Mouse (Mus musculus): ENCODE data around the gene Stx19. TPM values are rescaled to one million over a fixed set of nuclear protein-coding genes. Genes with fewer than 3 reads are reported as not detected.

Stx19 gene
- polyA plus RNA-seq, 1 experiment from 2014 or later, result 5.6 TPM

DNA sequence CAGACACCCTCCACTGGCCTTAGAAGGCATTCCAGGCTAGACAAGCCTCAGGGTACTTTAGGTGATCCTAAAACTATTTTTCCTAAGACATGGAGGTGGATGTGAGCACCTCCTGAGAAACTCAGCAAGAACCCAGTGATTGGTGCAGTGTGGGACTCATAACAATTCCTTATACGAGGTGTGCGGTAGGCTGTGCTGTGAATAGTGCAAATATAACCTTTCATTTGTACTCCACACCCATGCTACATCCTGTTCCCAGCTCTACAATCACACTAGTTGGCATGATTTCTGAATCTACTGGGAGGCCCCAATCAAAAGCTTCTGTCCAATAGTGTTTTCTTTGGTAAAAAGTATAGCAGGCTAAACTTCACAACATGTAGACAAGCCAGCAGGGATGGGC lies 17.6 kb downstream of the Stx19 start:
- Histone ChIP-seq H3K9me3 (ENCODE audit: control insufficient read depth, low read depth, low read length) (no peaks in the 10 kb centered on the region), H3K4me3 (ENCODE audit: low read depth, low read length) (no peak overlapping the region), H3K36me3 (ENCODE audit: control insufficient read depth, insufficient read depth, low read length) (no peaks in the 10 kb centered on the region), H3K4me1 (ENCODE audit: control insufficient read depth, insufficient read depth, low read length) (no peaks in the 10 kb centered on the region), H3K4me2 (replicated peaks; ENCODE audit: low read depth, low read length) (no peak overlapping the region), H3K27me3 (ENCODE audit: control insufficient read depth, insufficient read depth, low read length) (no peaks in the 10 kb centered on the region), H3K9ac (replicated peaks; ENCODE audit: low read depth, low read length) (no peak overlapping the region), H3K27ac (ENCODE audit: low read length) (no peak overlapping the region)
- no peak for ATAC-seq (ENCODE audit: insufficient number of reproducible peaks, insufficient read depth, low FRiP score, low read depth)
- 91% methylated on average over 2 of the region's 2 CpGs for WGBS

DNA sequence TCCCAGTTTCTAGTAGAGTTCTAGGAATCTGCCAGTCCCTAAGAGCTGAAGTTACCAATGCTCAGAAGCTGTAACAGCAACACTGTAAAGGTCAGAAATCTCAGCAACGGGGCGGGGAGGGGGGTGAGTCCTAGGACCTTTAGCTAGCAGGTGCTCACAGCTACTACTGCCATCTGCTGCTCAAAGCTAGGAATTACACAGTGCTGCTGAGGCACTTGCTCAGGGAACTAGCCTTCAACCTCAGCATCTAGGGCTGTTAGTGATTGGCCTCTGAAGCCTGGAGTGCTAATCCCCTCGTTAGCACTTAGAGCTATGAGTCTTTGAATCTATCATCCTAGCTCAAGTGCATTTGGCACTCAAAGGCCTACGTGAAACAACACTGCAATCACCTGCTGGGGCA lies 18.0 kb downstream of the Stx19 start:
- Histone ChIP-seq H3K4me1 (ENCODE audit: control insufficient read depth, insufficient read depth, low read length) (no peaks in the 10 kb centered on the region), H3K4me2 (replicated peaks; ENCODE audit: low read depth, low read length) (no peak overlapping the region), H3K27me3 (ENCODE audit: control insufficient read depth, insufficient read depth, low read length) (no peaks in the 10 kb centered on the region), H3K27ac (ENCODE audit: low read length) (no peak overlapping the region), H3K4me3 (ENCODE audit: low read depth, low read length) (no peak overlapping the region), H3K9ac (replicated peaks; ENCODE audit: low read depth, low read length) (no peak overlapping the region), H3K36me3 (ENCODE audit: control insufficient read depth, insufficient read depth, low read length) (no peaks in the 10 kb centered on the region), H3K9me3 (ENCODE audit: control insufficient read depth, low read depth, low read length) (no peaks in the 10 kb centered on the region)
- WGBS, result 11% methylated on average over 4 of the region's 4 CpGs
- ATAC-seq (ENCODE audit: insufficient number of reproducible peaks, insufficient read depth, low FRiP score, low read depth), result 0 out of 2 replicates have a peak, but pooled peaks have one; percentile 46

DNA sequence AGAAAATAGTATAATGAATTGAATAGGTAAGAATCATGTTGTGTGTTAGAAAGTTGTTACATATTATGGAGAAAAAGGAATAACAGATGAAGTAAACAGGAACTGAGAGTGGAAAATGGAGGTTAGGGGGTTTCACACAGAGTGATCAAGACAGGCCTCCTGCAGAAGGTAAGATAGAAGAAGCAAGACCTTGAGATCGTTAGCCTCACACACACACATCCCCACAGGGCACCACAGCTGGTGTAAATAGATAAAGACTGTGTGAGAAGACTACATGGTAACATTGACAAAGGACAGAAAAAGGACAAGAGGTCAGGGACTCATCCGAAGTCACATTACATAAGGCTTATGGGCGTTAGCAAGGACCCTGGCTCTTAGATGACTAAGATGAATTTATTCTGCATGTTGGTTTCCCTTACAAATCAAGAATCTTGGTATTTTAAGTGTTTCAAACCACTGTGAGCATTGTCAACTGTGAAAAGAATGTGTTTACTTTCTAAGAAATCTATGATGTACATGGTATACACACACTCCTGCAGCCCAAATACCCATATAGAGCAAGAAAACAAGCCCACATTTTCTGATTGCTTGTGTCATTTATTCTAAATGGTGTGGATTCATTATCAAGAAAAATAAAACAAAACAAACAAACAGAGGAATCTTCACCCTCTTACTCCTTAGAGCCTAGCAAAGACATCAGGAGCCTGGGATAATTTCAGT lies 19.7 kb downstream of the Stx19 start:
- H3K36me3 ChIP-seq (ENCODE audit: control insufficient read depth, insufficient read depth, low read length), result no peaks in the 10 kb centered on the region
- 31% methylated on average over 3 of the region's 3 CpGs for WGBS
- no peak overlapping the region for H3K27ac ChIP-seq (ENCODE audit: low read length)
- H3K9ac ChIP-seq (replicated peaks; ENCODE audit: low read depth, low read length), result no peak overlapping the region
- H3K4me1 ChIP-seq (ENCODE audit: control insufficient read depth, insufficient read depth, low read length), result no peaks in the 10 kb centered on the region
- no peaks in the 10 kb centered on the region for H3K27me3 ChIP-seq (ENCODE audit: control insufficient read depth, insufficient read depth, low read length)
- H3K9me3 ChIP-seq (ENCODE audit: control insufficient read depth, low read depth, low read length), result no peaks in the 10 kb centered on the region
- no peak overlapping the region for H3K4me3 ChIP-seq (ENCODE audit: low read depth, low read length)
- ATAC-seq (ENCODE audit: insufficient number of reproducible peaks, insufficient read depth, low FRiP score, low read depth), result no peak
- H3K4me2 ChIP-seq (replicated peaks; ENCODE audit: low read depth, low read length), result no peak overlapping the region

DNA sequence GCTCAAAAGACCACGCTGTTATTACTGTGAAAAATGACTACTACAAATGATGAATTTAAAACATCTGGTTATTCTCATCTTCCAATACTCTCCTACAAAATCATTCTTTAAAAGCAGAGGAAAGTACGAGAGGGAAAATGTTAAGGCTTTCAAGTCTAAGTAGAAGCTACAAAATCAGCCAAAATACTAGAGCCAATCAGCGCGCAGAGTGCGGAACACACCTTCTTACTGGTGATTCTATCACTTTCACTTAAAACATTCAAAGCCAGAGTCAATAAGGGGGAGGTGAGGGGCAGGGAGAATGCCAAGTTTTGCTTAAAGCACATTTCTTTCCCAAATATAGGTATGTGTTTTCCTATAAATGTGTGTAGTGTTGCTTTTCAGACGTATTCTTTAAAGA lies 30.9 kb downstream of the Stx19 start:
- Histone ChIP-seq H3K4me1 (ENCODE audit: control insufficient read depth, insufficient read depth, low read length) (peaks cover 8% of the 10 kb centered on the region; the same call in 1 of the 2 replicates), H3K27ac (ENCODE audit: low read length) (no peak overlapping the region), H3K9ac (replicated peaks; ENCODE audit: low read depth, low read length) (no peak overlapping the region), H3K27me3 (ENCODE audit: control insufficient read depth, insufficient read depth, low read length) (no peaks in the 10 kb centered on the region), H3K4me3 (ENCODE audit: low read depth, low read length) (peak overlapping the region; percentile 81; the same call in 1 of the 2 replicates), H3K4me2 (replicated peaks; ENCODE audit: low read depth, low read length) (peak overlapping the region; percentile 72), H3K9me3 (ENCODE audit: control insufficient read depth, low read depth, low read length) (no peaks in the 10 kb centered on the region), H3K36me3 (ENCODE audit: control insufficient read depth, insufficient read depth, low read length) (no peaks in the 10 kb centered on the region)
- 61% methylated on average over 6 of the region's 6 CpGs for WGBS
- no peak for ATAC-seq (ENCODE audit: insufficient number of reproducible peaks, insufficient read depth, low FRiP score, low read depth)

DNA sequence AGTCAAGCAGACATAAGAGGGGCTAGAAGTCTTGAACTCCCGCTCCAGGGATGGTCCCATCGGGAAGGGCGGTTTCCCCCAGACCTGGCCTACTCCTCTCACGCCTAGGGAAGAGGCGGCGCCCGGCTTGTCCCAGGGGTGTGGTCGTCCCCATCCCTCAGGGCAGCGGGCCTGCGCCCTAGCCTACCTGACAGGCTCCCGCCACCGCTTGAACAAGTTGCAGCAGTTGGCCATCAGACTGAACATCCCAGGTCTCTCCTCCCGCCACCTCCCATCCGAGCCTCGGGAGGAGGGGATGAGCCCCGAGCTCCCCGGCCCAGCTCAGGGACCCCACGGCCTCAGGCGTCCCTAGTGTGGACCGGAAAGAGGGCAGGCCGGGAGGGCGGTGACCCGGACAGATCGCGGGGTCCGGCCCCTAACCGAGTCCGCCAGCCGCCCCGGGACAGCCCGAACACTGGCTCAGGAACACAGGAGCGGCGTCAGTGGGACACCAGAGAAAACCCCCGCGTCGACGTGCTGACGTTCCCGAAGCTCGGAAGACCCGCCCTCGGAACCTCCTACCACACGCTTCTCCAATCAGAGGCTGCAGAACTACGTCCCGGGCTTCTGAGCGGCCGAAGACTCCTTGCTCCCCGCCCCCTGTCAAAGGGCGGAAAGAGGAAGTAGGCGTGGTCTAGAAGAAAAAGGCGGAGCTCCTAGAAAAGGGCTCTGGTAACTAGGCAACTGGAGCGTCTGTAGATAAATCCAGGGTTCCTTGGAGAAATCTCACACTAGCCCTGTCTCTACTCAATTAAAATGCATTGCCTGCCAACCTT lies 32.2 kb downstream of the Stx19 start, which contains the start of gene Arl13b:
TSS of gene Arl13b (minus strand) at position 543 of the 815 bp plus-strand sequence.
- ATAC-seq (ENCODE audit: insufficient number of reproducible peaks, insufficient read depth, low FRiP score, low read depth), result peak; percentile 100
- Histone ChIP-seq H3K27ac (ENCODE audit: low read length) (peak within 1 kb of the TSS; percentile 76), H3K4me3 (ENCODE audit: low read depth, low read length) (peak within 1 kb of the TSS; percentile 81), H3K36me3 (ENCODE audit: control insufficient read depth, insufficient read depth, low read length) (no peaks in the 10 kb centered on the region), H3K9ac (replicated peaks; ENCODE audit: low read depth, low read length) (peak within 1 kb of the TSS; percentile 55), H3K4me2 (replicated peaks; ENCODE audit: low read depth, low read length) (peak within 1 kb of the TSS; percentile 72), H3K9me3 (ENCODE audit: control insufficient read depth, low read depth, low read length) (no peaks in the 10 kb centered on the region), H3K4me1 (ENCODE audit: control insufficient read depth, insufficient read depth, low read length) (peaks cover 8% of the 10 kb centered on the region; the same call in 1 of the 2 replicates), H3K27me3 (ENCODE audit: control insufficient read depth, insufficient read depth, low read length) (no peaks in the 10 kb centered on the region)
- WGBS, result under 1% methylated on average over 52 of the region's 52 CpGs

DNA sequence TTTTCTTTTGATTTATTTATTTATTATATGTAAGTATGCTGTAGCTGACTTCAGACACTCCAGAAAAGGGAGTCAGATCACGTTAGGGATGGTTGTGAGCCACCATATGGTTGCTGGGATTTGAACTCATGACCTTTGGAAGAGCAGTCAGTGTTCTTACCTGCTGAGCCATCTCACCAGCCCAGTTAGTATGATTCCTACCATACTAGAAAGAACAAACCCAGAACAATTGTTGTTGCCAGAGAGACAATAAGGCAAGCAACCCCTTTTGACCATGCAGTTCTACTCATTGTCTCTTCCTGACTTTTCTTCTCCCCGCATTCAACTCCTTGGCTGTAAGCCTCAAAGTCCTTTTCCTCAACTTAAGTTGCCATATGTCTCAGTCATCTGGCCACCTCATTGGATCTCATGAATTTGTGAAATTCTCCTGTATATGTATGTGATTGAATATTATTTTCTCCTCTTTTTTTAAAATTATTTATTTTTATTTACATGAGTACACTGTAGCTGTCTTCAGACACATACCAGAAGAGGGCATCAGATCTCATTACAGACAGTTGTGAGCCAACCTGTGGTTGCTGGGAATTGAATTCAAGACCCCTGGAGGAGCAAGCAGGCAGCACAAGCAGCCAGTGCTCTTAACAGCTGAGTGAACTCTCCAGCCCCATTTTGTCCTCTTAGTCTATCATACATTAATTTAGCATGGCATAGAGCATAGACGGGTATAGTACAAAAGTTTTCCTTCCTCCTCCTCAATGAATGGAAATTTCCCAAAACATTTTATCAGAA lies 38.2 kb downstream of the Stx19 start:
- H3K27me3 ChIP-seq (ENCODE audit: control insufficient read depth, insufficient read depth, low read length), result no peaks in the 10 kb centered on the region
- no peaks in the 10 kb centered on the region for H3K36me3 ChIP-seq (ENCODE audit: control insufficient read depth, insufficient read depth, low read length)
- no peaks in the 10 kb centered on the region for H3K9me3 ChIP-seq (ENCODE audit: control insufficient read depth, low read depth, low read length)
- 83% methylated on average over 3 of the region's 3 CpGs for WGBS
- H3K4me2 ChIP-seq (replicated peaks; ENCODE audit: low read depth, low read length), result no peak overlapping the region
- H3K4me3 ChIP-seq (ENCODE audit: low read depth, low read length), result no peak overlapping the region
- H3K4me1 ChIP-seq (ENCODE audit: control insufficient read depth, insufficient read depth, low read length), result no peaks in the 10 kb centered on the region
- no peak for ATAC-seq (ENCODE audit: insufficient number of reproducible peaks, insufficient read depth, low FRiP score, low read depth)
- H3K27ac ChIP-seq (ENCODE audit: low read length), result no peak overlapping the region
- no peak overlapping the region for H3K9ac ChIP-seq (replicated peaks; ENCODE audit: low read depth, low read length)

DNA sequence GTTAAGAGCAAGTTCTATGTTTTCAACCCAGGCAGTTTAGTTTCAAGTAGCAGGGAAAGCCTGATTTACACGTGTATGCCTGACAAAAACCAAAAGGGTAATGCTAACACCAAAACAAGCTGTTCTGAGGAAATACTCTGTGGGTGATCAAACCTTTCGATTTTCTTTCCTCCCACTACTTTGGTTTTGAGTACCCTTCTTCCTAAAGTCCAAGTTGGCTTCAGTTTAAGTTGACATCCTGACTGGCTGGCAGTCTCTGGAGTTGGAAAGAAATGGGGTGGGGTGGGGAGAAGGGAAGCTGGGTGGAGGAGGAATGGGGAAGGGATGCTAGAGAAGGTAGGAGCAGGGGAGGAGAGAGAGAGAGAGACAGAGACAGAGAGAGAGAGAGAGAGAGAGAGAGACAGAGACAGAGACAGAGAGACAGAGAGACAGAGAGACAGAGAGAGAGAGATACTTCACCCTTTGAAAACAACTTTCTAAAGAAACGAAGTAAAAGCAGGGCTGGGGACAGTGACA lies 39.2 kb downstream of the Stx19 start:
- peak overlapping the region; percentile 56 for H3K4me3 ChIP-seq (ENCODE audit: low read depth, low read length)
- H3K36me3 ChIP-seq (ENCODE audit: control insufficient read depth, insufficient read depth, low read length), result no peaks in the 10 kb centered on the region
- no peaks in the 10 kb centered on the region for H3K27me3 ChIP-seq (ENCODE audit: control insufficient read depth, insufficient read depth, low read length)
- peak overlapping the region; percentile 86 for H3K4me2 ChIP-seq (replicated peaks; ENCODE audit: low read depth, low read length)
- no peaks in the 10 kb centered on the region for H3K9me3 ChIP-seq (ENCODE audit: control insufficient read depth, low read depth, low read length)
- peak; percentile 38; the same call in 1 of the 2 replicates for ATAC-seq (ENCODE audit: insufficient number of reproducible peaks, insufficient read depth, low FRiP score, low read depth)
- H3K4me1 ChIP-seq (ENCODE audit: control insufficient read depth, insufficient read depth, low read length), result no peaks in the 10 kb centered on the region
- H3K27ac ChIP-seq (ENCODE audit: low read length), result peak overlapping the region; percentile 27; the same call in 1 of the 2 replicates
- 15% methylated on average over 3 of the region's 3 CpGs for WGBS
- H3K9ac ChIP-seq (replicated peaks; ENCODE audit: low read depth, low read length), result peak overlapping the region; percentile 72
